Mouse (Mus musculus) CH12.LX (cell line): ENCODE measurements around the gene Ppp2r5c.

Experiments
- CHD1 ChIP-seq: IDR thresholded peaks from 2 replicates; pipeline ENCODE4 v1.6.1; 2012; ENCODE audit warnings: low read depth, low read length, improper control_type of control experiment, inconsistent platforms
- CTCF ChIP-seq, 2 experiments: IDR thresholded peaks in 1 of 2; conservative IDR thresholded peaks in 1 of 2; 2 replicates each; pipeline ENCODE4 v1.5.1; 2011 to 2012; ENCODE audit warnings: low read depth in 2 of 2, low read length in 2 of 2, improper control_type of control experiment in 1 of 2, inconsistent platforms in 1 of 2, mild to moderate bottlenecking in 1 of 2, moderate library complexity in 1 of 2
- E2F4 ChIP-seq: IDR thresholded peaks from 2 replicates; pipeline ENCODE4 v1.6.1; 2011; ENCODE audit warnings: low read depth, low read length, improper control_type of control experiment; ENCODE audit not compliant: insufficient replicate concordance
- MAX ChIP-seq: IDR thresholded peaks from 2 replicates; pipeline ENCODE4 v1.6.1; 2011; ENCODE audit warnings: low read length, improper control_type of control experiment
- MEF2A ChIP-seq: IDR thresholded peaks from 2 replicates; pipeline ENCODE4 v1.6.1; 2014; ENCODE audit warnings: low read depth, mild to moderate bottlenecking, inconsistent platforms, low read length, improper control_type of control experiment, borderline replicate concordance
- POLR2A ChIP-seq: IDR thresholded peaks from 2 replicates; pipeline ENCODE4 v1.6.1; 2011; ENCODE audit warnings: low read depth, mild to moderate bottlenecking, improper control_type of control experiment, low read length

DNA sequence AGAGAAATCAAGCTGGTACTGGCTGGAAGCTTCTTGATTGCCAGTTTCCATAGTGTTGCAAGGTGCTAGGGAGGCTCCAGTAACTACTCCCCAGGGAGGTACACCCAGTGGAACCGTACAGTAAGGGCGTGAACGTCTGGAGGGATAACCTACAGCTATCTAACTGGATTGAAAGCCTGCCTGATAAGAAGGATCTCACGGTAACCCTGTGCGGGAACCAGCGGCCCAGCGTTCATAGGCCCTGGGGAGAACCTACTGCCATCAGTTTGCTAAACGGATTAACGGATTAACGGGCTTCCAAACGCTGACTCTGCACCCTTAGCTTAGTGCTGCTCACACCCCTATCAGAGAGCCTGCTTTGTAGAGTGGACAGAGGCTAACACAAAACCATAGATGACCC lies 116.5 kb downstream of the Ppp2r5c start:
- TF ChIP-seq E2F4 (no peak), POLR2A (no peak), MEF2A (no peak), CTCF (conservative IDR thresholded peaks at IDR 0.05 in 1 of 2, IDR thresholded peaks at IDR 0.05 in 1 of 2; ENCODE audit: low read depth in 2 of 2, low read length in 2 of 2) (no peak), MAX (no peak), CHD1 (no peak)
